Mouse (Mus musculus) large intestine, adult 2 months (tissue): ENCODE data around the gene Rccd1. TPM values are rescaled to one million over a fixed set of nuclear protein-coding genes. Genes with fewer than 3 reads are reported as not detected.

Experiments
- DNase-seq: peaks from one replicate; pipeline ENCODE4 v3.0.0-alpha.2; 2012; ENCODE audit warnings: low read depth, low spot score
- WGBS: fragments of 180-500 bp; shearing (Covaris S2); methylation state at CpG from one replicate; pipeline ENCODE4 v1.1.7; 2018; 5-methylcytosine and 5-hydroxymethylcytosine counted together
- polyA plus RNA-seq: library from polyadenylated mRNA; depleted of rRNA; stranded (reverse); fragments of >200 nt; gene quantifications from 2 replicates; pipeline ENCODE4 v1.2.3, GENCODE M21; 2012; rRNA removed

Gene Rccd1
- polyA plus RNA-seq, 1 experiment = 7.8 TPM

DNA sequence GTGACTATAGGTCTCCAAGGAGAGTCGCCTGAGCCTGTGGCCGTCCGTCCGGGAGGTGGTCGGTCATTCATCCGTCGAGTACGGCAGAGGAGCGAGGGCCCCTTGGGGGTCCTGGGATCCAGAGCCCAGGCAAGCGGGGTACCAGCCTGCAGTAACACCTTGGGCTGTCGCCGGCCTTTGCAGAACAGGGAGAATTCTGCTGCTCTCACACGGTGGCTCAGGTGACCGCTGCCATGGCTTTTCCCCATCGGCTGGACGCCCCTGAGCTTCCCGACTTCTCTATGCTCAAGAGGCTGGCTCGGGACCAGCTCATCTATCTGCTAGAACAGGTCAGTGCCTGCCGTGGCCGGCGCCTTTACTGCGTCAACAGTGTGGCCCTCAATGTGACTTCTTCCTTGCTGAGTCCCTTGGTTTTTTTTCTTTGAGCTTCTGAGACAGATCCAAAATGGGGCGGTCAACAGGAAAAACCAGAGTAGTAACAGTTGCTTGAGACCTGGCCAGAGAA is 54.5 kb downstream of the Rccd1 start:
- no peak for DNase-seq
- WGBS = under 1% methylated on average over 23 of the region's 23 CpGs

DNA sequence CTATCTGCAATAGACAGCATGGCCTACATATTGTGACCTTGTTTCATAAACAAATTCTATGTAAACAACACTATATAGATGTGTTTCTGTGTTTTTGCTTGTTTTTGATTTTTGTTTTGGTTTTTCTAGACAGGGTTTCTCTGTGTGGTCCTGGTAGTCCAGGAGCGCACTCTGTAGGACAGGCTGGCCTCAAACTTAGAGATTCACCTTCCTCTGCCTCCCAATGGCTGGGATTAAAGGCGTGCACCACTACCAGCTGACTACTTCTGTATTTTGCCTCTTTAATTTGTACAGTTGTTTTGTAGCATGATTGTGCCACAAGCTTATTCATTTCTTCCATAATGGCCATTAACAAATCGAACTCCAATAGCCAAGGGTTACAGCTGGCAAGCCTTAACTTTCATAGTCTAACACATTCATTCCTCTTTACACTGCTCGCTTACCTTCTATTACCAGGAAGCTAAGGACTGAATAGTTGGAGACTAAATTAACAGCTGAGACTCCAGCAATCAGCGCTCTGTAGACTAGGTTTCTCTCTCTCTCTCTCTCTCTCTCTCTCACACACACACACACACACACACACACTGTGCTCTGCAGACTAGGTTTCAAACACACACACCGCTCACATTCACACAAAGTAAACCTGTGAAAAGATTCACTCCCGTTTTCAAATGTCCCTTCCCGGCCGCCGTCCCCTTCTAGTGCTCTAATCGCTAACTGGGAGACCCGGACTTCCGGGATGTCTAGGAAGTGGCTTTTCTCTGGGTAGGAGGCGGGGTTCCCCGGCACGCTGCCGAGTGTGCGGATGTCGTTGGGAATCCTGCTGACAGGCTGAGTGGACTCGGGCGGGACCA is 55.1 kb downstream of the Rccd1 start, which contains the start of gene Vps33b:
Gene Vps33b (plus strand): TSS at position 753 of the 854 bp plus-strand sequence.
- peak; percentile 97 for DNase-seq
- 2% methylated on average over 21 of the region's 21 CpGs for WGBS

DNA sequence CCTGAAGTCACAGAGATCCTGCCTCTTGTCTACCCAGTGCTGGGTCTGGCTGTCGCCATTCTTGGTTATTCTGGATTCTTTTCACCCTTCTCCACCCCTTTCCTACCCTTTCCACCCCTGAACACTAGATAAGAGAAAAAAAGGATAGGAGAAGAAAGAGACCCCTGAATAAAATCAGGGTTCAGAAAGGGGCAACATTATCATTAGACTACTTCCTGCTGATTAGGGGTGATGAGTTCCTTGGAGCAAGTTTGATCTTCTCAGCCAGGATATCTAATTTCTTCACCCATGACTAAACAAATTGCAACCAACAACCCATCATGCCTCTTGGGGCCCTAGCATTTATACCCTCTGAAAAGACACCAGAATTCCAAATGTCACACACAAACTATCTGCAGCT is 56.5 kb downstream of the Rccd1 start:
- DNase-seq = no peak
- WGBS = 85% methylated on average over 1 of the region's 1 CpGs

DNA sequence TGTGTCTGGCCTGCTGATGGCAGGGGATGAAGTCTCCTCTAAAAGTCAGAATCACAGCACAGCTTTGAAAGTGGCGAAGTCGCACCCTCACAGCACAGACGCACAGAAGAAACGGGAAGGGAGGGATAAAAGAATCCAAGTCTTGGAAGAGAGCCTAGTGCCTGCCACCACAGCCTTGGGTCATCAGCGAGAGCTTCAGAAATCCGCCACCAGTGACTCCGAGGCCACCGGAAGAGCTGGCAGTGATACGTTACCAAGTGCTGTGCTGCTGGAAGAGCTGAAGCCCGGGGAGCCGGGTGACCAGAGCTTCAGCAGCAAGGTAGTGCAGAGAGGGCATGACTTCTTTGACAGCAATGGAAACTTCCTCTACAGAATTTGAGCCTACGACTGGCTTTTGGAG is 59.6 kb downstream of the Rccd1 start:
- WGBS = 89% methylated on average over 12 of the region's 12 CpGs
- no peak for DNase-seq

DNA sequence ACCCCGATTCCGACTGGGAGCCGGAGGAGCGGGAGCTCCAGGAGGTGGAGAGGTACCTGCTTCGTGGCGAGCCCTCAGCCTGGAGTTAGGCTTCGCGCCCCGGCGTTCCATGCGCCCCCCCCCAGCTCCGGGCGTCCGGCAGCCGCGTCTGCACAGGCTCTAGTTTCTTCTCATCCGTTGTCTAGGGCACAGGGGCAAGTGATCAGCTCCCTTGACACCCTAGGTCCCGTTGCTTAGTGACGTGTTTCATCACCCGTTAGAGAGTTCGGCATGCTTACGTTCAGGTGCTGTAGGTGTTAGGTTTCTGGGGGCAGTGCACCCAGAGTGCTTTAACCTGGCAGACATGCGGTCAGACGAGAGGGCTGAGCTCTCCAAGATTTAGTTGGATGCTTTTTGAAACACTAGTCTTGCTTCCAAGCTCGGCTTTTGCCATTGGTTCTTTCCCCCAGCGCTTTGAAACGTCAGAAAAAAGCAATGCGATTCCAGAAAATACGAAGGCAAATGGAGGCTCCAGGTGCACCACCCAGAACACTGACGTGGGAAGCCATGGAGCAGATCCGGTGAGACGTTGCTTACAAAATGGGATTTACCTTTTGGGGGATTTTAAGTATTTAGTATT is 62.8 kb downstream of the Rccd1 start:
- DNase-seq = no peak

DNA sequence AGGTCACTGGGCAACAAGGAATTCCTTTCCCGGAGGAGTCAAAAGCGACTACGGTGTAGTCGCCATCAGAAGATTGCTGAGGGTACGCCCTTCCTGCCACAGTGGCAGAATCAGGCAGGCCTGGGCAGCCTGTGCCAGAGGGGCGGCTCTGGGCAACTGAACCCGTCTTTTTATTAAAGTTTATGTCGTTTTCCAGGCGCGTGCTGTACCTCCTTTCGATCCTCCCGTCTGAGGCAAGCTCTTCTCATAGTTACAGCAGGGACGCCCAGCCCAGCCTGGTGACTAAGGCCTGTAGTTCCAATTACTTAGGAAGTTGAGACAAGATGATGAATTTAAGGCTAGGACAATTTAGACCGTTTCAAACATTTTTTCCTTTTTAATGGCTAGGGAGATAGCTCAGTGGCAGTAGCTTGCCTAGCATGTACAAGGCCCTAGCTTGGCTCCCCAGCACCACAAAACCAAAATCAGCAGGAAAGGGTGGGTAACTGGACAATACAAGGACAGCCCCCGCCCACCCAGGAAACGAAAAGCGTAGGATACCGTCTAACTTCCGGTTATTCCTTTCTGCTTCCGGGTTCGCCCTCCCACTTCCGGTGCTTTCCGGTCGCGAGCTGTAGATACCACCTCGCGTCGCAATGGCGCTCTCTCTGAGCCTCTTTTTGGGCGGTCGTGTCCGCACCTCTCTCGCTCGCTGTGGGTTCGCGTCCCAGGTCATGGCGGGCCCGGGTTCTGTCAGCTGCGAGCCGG is 63.5 kb downstream of the Rccd1 start, which contains the start of gene Ngrn:
Gene Ngrn (plus strand): TSS at position 591 of the 747 bp plus-strand sequence.
- peak; percentile 60 for DNase-seq
- 27% methylated on average over 40 of the region's 40 CpGs for WGBS

More for the DNA sequence above, 62.8 kb downstream of the Rccd1 start:
- WGBS = under 1% methylated on average over 32 of the region's 32 CpGs

DNA sequence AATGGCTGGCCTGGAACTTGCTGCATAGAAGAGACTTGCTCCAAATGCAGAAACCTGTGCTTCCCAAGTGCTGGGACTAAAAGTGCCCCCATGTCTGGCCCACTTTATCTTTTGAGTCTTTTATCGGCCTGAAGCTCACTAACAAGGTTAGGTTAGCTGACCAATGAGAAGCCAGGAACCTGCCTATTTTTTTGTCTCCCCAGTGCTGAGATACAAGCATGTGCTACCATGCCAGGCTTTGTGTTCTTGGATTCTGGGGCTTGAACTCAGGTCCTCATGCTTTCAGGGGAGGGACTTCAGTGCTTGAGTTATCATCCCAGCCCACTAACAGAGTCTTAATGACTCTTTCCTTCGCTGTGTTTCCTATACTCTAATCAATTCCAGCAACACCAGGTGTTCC is 66.5 kb downstream of the Rccd1 start:
- WGBS = 81% methylated on average over 2 of the region's 2 CpGs
- no peak for DNase-seq

DNA sequence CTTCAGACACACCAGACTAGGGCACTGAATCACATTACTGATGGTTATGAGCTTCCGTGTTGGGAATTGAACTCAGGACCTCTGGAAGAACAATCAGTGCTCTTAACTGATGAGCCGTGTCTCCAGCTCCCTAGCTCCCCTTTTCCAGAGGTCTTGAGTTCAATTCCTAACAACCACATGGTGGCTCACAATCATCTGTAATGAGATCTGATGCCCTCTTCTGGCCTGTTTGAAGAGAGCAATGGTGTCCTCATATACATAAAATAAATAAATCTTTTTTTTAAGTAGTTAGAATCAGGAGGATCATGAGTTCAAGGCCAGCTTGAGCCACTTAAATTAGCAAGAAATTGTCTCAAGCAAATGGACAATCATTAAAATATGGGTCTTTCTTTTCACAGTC is 68.3 kb downstream of the Rccd1 start:
- DNase-seq = no peak
- WGBS = 74% methylated on average over 2 of the region's 2 CpGs

DNA sequence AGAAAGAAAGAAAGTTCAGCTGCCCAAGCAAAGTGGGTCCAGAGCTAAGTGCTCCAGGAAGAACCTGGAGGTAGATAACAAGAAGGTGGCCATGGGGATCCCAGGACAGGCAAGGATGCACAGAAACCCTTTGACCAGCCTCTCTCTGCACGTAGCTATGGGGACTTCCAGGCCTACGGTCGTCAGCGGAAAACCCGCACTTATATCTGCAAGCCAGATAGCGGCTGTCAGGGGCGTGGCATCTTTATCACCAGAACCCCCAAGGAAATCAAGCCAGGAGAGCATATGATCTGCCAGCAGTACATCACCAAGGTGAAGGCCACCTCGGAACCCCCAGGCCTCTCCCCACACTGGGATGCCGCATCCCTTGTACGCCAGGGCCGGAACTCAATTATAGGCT is 71.4 kb downstream of the Rccd1 start:
- 90% methylated on average over 11 of the region's 11 CpGs for WGBS
- no peak for DNase-seq

DNA sequence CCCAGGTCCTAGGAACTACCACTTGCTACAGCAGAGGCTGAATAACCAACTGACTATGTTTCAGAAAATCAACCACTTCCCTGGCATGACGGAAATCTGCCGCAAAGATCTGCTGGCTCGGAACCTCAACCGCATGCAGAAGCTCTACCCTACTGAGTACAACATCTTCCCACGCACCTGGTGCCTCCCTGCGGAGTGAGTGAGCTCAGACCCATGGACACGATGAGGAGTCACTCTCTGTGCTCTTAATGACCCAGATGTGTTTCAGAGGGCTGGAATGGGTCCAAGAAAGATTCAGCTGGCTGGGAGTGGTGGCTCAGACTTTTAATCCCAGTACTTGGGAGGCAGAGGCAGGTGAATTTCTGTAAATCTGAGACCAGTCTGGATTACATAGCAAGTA is 71.8 kb downstream of the Rccd1 start:
- WGBS = 80% methylated on average over 7 of the region's 7 CpGs
- DNase-seq = no peak

DNA sequence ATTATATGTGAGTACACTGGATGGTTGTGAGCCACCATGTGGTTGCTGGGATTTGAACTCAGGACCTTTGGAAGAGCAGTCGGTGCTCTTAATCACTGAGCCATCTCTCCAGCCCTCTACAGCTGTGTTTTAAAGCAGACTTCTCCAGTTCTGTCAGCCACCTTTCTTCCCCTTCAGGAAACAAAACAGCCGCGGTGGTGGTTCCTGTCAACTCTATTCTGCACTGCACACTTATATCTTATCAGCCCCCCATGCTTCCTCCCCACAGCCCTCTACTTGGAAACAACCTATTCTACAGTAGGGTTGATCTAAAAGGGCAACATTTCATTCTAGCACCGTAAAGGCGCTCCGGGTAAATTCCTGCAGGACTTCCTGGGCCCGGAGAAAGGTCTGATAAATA is 77.4 kb downstream of the Rccd1 start:
- 48% methylated on average over 7 of the region's 7 CpGs for WGBS
- no peak for DNase-seq

DNA sequence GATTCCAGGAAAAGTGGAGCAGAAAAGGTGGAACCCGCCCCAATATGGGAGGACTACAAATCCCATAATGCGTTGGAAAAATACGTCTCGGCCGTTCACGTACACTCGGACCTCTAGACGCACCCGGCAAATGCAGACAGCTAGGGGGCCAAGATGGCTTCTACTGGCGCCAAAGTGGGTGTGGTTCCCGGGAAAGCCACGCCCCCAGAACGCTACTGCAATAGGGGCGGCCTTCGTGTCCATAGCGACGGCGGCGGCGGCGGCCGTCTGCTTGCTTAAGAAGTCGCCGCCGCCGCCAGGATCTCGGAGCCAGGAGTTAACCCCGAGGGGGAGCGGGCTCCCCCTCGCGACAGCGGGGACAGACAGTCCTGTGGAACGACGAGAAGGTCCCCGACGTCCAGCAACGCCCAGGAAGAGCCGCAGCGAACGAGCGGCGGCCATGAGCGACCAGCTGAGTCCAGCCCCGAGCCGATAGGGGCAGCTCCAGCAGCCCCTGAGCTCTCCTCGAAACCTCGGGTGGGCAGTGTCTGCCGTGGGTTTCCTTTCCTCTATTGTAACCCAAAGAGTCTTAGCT is 78.0 kb downstream of the Rccd1 start, which contains the start of gene Ttll13:
Gene Ttll13 (plus strand): TSS at position 229 of the 574 bp plus-strand sequence.
- WGBS = under 1% methylated on average over 48 of the region's 48 CpGs
- peak; percentile 86 for DNase-seq

DNA sequence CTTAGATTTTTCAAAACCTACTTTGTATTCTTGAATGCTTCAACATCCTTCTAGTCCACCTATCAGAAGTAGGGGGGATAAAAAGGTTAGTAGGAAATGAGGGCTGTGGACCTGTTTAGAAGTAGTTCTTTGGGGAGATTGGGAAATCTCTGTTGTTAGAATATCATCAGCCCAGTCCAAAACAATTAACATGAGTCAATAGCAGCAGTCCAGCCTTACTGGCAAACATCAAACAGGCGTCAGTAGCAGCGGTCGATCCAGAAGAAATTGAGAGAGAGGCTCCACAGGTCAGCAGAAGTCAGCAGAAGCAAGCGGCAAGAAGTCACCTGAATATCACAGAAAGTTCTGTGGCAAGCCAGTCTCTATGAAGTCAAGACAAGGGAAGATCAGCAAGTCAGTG is 79.4 kb downstream of the Rccd1 start:
- no peak for DNase-seq
- WGBS = 91% methylated on average over 4 of the region's 4 CpGs

Other genes starting within 250 kb of the Rccd1 start
- 136 and 156 TPM in 2 replicates for gene Idh2, start 209.1 kb downstream of the Rccd1 start, polyA plus RNA-seq
- 43.2 and 57.8 TPM in 2 replicates for gene Sema4b, start 137.6 kb downstream of the Rccd1 start, polyA plus RNA-seq
- 652 and 673 TPM in 2 replicates for gene Cib1, start 91.6 kb downstream of the Rccd1 start, polyA plus RNA-seq
- gene Gdpgp1, start 91.6 kb downstream of the Rccd1 start, polyA plus RNA-seq = 3.1 and 4.7 TPM in 2 replicates
- 0.05 and 0.12 TPM in 2 replicates for gene Ttll13, start 78.1 kb downstream of the Rccd1 start, polyA plus RNA-seq
- gene Ngrn, start 63.2 kb downstream of the Rccd1 start, polyA plus RNA-seq = 19.0 and 21.2 TPM in 2 replicates
- 9.0 and 22.5 TPM in 2 replicates for gene Vps33b, start 54.8 kb downstream of the Rccd1 start, polyA plus RNA-seq
- 33.7 and 34.6 TPM in 2 replicates for gene Prc1, start 30.0 kb downstream of the Rccd1 start, polyA plus RNA-seq
- gene Unc45a, start 16.6 kb upstream of the Rccd1 start, polyA plus RNA-seq = 44.8 and 64.9 TPM in 2 replicates
- gene Hddc3, start 18.6 kb upstream of the Rccd1 start, polyA plus RNA-seq = 32.5 and 42.0 TPM in 2 replicates
- 13.8 and 25.9 TPM in 2 replicates for gene Man2a2, start 46.9 kb upstream of the Rccd1 start, polyA plus RNA-seq
- gene Fes, start 63.5 kb upstream of the Rccd1 start, polyA plus RNA-seq = 12.1 and 17.1 TPM in 2 replicates
- 42.5 and 62.9 TPM in 2 replicates for gene Furin, start 81.0 kb upstream of the Rccd1 start, polyA plus RNA-seq
- gene Blm, start 210.7 kb upstream of the Rccd1 start, polyA plus RNA-seq = 0.98 and 1.3 TPM in 2 replicates